Mouse (Mus musculus): ENCODE results near the gene Olfr1395. TPM values are rescaled to one million over a fixed set of nuclear protein-coding genes. Genes with fewer than 3 reads are reported as not detected.

Gene Olfr1395
- not detected in 2 replicates for polyA plus RNA-seq (2012; ENCODE audit: insufficient read depth, insufficient read length, missing spikeins)

DNA sequence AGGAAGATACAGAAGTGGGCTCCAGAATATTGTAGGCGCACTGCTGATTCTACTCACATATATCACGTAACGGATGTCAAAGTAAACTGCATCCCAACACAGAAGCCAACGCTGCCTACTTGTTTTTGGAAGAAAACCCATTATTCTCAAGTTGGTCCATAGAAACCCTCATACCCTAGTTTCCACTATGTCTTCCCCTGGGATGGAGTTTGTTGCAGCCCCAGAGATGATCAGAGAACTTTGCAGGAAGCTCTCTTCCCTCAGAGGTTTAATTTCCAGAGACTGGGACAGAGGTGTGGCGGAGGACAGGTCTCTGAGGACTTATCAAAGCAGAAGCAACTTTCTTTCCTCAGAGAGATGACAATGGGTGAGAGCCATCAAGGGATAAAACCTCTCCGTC, at the start of gene Olfr1395:
Olfr1395 (plus strand) TSS at position 301 of the 400 bp plus-strand sequence.
- H3K4me1 ChIP-seq (ENCODE audit: control insufficient read depth, insufficient read depth, insufficient read length, low read length) = no peaks in the 10 kb centered on the region; the same call in 1 of the 2 replicates
- no peak within 1 kb of the TSS for H3K4me3 ChIP-seq (ENCODE audit: insufficient read depth, low read depth, low read length)
- H3K27ac ChIP-seq (replicated peaks; ENCODE audit: low read depth, low read length) = no peak within 1 kb of the TSS

DNA sequence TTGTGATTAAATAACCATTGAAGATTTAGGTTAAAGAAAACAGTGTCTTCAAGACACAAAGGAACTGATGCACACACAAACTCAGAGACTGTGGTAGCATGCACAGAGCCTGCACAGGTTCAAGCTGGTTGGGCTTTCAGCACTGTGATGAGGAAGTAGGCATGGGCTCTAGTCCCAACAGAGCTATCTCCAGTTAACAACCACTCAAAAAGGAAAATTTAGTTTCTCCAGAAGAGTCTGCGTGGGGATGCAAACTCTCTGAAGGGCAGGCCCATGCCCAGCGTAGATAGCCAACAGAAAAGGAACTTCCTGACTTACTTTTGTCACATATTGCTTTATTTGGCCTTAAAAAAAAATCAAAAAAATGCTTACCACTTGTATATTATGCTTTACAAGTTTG, 49.3 kb upstream of the Olfr1395 start:
- Histone ChIP-seq H3K27ac (replicated peaks; ENCODE audit: low read depth, low read length) (no peak overlapping the region), H3K4me3 (ENCODE audit: insufficient read depth, low read depth, low read length) (no peak overlapping the region), H3K4me1 (ENCODE audit: control insufficient read depth, insufficient read depth, insufficient read length, low read length) (peaks cover 6% of the 10 kb centered on the region)

DNA sequence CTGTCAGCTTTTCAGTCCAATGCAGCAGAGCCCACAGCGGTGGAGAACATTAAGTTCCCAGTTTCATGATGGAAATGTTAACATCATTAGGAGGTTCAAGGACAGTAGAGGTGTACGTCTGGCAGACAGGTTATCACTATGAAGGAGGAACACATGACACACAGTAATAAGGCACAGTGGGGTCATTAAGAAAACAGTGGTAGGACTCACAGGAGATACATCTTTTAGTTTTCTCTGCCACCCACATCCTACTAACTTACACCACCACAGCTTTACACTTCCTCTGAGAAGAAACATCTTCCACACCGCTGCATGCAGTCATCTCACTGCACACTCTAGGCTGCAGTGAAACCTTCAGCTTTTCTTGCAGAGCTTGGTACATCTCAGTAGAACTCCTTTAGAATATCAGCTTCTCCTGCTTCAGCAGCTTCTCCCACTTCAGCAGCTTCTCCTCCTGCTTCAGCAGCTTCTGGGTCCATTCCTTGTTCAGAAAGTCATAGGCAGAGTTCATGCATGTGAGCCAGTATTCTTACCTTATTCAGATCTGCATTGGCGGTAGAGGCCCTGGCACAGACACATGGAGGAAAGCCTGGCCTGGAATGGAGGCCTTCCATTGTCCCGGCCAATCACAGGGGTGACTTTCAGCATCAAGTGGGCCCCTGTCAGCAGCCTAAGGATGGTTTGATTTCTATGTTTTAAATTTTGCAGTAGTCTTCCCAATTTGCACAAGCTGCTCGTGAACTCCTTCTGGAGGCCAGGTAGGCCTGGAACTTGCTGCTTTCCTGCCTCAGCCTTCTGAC, 48.0 kb upstream of the Olfr1395 start:
- H3K4me1 ChIP-seq (ENCODE audit: control insufficient read depth, insufficient read depth, insufficient read length, low read length) = no peaks in the 10 kb centered on the region; the same call in none of the 2 replicates
- H3K4me3 ChIP-seq (ENCODE audit: insufficient read depth, low read depth, low read length) = no peak overlapping the region
- H3K27ac ChIP-seq (replicated peaks; ENCODE audit: low read depth, low read length) = peak overlapping the region; percentile 45; the same call in 1 of the 2 replicates

DNA sequence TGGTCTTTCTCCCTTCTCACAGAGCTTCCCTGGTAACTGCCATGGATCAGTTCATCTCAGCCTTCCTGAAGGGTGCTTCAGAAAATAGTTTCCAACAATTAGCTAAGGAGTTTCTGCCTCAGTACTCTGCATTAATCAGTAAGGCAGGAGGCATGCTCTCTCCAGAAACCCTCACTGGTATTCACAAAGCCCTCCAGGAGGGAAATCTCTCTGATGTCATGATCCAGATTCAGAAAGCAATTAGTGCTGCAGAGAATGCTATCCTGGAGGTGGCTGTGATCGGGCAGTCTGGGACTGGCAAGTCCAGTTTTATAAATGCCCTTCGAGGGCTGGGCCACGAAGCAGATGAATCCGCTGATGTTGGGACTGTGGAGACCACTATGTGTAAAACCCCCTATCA, 46.7 kb upstream of the Olfr1395 start:
- H3K4me1 ChIP-seq (ENCODE audit: control insufficient read depth, insufficient read depth, insufficient read length, low read length) = no peaks in the 10 kb centered on the region; the same call in 1 of the 2 replicates
- H3K27ac ChIP-seq (replicated peaks; ENCODE audit: low read depth, low read length) = no peak overlapping the region
- H3K4me3 ChIP-seq (ENCODE audit: insufficient read depth, low read depth, low read length) = no peak overlapping the region

DNA sequence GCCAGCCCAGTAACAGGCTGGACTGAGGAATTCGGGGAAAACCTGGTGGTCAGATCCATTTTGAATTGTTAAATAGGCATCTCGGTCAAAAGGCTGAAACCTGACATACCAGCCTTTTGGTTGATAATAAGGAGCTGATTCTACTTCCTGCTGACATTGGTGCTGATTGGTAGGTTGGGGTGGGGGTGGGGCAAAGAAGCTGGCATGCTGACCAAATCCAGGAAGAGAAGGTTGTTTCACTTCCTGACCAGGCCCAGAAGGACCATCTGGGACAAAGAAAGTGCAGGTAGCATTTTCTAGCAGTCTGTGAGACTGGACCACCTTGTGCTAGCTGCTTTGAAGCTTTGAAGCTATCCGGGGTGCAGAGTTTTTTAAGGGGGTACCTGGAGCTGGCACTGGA, 41.7 kb upstream of the Olfr1395 start:
- no peak overlapping the region for H3K27ac ChIP-seq (replicated peaks; ENCODE audit: low read depth, low read length)
- H3K4me1 ChIP-seq (ENCODE audit: control insufficient read depth, insufficient read depth, insufficient read length, low read length) = peaks cover 2% of the 10 kb centered on the region
- no peak overlapping the region for H3K4me3 ChIP-seq (ENCODE audit: insufficient read depth, low read depth, low read length)

DNA sequence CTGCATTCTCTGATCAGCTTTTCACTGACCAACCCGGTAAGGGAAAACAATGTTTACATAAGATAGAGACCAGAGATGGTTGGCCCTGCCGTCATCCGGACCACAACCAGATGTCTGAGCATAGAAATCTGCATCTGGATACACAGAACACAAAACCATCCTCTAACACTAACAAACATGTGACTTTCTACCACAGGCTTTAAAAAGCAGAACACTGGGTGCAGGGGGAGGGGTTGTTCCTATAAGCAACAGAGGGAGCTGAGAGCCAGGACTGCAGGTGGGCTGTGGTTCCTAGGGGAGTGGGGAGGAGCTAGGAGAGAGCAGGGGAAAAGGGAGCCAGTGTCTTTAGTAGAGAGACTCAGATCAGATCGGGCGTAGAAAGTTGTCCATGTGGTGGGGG, 40.6 kb upstream of the Olfr1395 start:
- Histone ChIP-seq H3K4me3 (ENCODE audit: insufficient read depth, low read depth, low read length) (no peak overlapping the region), H3K4me1 (ENCODE audit: control insufficient read depth, insufficient read depth, insufficient read length, low read length) (peaks cover 5% of the 10 kb centered on the region), H3K27ac (replicated peaks; ENCODE audit: low read depth, low read length) (no peak overlapping the region)

DNA sequence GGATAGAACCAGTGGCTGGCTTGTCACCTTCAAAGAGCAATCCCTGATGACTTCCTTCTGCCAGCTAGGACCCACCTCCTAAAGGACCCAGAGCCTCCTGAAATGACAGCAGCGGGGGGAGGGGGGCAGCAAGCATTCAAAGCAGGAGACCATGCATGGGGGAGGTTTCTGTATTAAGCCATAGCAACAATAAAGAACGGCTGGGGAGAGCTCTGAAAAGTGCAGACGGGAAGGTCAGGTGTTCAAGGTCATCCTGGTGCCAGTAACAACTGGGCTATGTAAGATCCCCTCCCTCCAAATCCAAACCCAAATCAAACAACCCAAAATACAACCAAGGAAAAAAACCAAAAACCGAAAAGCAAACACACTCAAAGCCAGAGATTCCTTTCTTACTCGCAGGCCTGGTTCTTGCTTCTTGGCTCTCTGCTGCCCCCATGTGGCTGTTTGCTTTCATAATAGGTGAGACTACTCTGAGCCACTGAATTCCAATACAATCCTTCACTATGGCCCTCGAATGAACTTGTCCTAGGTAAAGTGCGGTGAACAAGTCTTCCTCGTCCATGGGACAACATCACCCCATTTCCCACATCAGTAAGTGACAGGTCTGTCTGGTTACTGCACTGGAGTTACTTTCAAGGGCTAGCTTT, 38.9 kb upstream of the Olfr1395 start:
- Histone ChIP-seq H3K4me1 (ENCODE audit: control insufficient read depth, insufficient read depth, insufficient read length, low read length) (peaks cover 5% of the 10 kb centered on the region), H3K27ac (replicated peaks; ENCODE audit: low read depth, low read length) (no peak overlapping the region), H3K4me3 (ENCODE audit: insufficient read depth, low read depth, low read length) (no peak overlapping the region)

DNA sequence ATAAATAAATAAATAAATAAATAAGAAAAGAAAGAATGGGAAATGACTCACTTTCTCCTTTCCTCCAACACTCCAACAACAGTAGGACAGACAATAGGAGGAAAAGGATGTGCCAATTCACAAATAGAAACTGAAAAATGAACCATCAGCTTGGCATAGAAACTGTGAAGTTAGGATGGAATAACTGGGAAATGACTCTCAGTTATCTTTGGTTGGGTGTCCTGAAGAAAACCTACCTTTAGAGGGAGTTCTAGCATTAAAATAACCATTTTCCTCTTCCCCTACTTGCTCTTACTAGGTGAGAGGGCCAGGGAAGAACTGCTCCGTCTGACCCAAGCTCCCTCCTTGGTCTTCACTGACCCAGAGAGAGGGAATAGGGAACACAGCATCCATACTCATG, 36.3 kb upstream of the Olfr1395 start:
- no peak overlapping the region for H3K4me3 ChIP-seq (ENCODE audit: insufficient read depth, low read depth, low read length)
- peak overlapping the region; percentile 97 for H3K27ac ChIP-seq (replicated peaks; ENCODE audit: low read depth, low read length)
- peaks cover 8% of the 10 kb centered on the region for H3K4me1 ChIP-seq (ENCODE audit: control insufficient read depth, insufficient read depth, insufficient read length, low read length)

DNA sequence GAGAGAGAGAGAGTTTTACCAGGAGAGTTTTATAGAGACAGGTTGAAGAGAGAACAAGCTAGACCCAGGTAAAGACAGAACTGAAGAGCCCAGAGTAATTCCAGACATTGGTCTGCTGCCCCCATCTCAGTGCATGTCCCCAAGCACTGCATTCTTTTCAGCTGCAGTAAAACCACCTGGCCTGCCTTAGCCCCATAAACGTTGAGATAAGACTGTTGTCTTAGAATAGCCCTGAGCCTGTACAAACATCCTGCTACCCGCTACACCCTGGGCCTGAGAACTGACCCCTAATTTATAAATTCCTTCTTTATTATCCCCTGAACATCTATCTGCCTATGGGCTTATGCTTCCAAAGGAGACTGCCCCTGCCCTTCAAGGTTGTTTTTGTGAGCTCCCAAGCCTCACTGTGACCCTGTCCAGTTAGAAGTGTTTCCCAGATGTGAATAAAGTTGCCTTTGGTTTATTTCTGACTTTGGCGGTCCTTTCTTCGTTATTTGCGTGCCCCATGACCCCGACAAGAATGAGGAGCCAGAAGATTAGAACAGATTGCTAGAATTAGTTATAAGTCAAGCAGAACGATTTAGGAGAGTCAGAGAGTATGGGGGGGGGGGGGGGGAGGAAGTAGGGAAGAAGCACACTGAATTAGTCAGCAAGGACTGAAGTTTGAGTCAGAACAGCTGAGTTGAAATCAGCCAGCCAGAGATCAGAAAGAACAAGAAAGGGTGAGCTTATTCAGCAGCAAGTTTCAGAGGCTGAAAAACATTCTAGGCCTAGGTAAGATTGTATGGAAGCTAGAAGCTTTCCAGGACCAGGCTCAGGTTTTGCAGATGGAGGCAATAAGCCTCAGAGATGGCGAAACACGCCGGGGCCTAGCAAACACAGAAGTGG, 34.2 kb upstream of the Olfr1395 start:
- Histone ChIP-seq H3K27ac (replicated peaks; ENCODE audit: low read depth, low read length) (peak overlapping the region; percentile 82), H3K4me3 (ENCODE audit: insufficient read depth, low read depth, low read length) (no peak overlapping the region), H3K4me1 (ENCODE audit: control insufficient read depth, insufficient read depth, insufficient read length, low read length) (peaks cover 14% of the 10 kb centered on the region)

DNA sequence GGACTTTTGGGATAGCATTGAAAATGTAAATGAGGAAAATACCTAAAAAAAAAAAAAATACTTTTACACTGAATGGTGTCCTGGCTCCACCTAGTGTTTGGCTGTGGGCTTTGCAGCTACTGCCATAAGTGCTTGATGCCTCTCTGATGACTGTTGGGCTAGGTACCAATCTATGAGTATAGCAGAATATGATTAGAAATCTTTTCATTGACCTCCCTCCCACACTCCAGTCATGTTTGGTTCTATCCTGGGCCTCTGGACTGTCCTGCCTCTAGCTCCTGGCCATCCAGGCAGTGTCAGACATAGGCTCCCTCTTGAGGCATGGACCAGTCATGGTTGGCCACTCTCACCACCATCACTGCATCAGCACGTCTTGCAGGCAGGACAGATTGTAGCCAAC, 33.2 kb upstream of the Olfr1395 start:
- peaks cover 17% of the 10 kb centered on the region for H3K4me1 ChIP-seq (ENCODE audit: control insufficient read depth, insufficient read depth, insufficient read length, low read length)
- H3K4me3 ChIP-seq (ENCODE audit: insufficient read depth, low read depth, low read length) = no peak overlapping the region
- H3K27ac ChIP-seq (replicated peaks; ENCODE audit: low read depth, low read length) = no peak overlapping the region

DNA sequence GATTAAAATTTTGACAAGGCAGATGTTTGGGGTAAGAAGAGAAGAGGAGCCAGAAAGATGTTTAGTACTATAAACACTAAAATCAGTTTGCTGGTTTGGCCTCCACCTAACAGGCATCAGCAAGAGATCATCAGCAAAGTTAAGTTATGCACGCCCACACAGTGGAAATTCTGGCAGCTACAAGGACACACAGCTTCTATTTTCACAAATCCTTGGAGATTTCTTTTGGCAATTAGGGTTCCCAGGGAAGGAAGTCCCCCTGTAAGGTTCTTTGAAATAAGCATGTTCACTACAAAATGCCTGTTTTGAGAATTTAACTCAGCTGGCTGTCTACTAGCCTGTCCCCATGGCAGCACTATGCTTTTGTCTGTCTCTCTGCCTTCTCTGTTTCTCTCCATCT, 31.1 kb upstream of the Olfr1395 start:
- peaks cover 21% of the 10 kb centered on the region for H3K4me1 ChIP-seq (ENCODE audit: control insufficient read depth, insufficient read depth, insufficient read length, low read length)
- H3K4me3 ChIP-seq (ENCODE audit: insufficient read depth, low read depth, low read length) = no peak overlapping the region
- peak overlapping the region; percentile 93 for H3K27ac ChIP-seq (replicated peaks; ENCODE audit: low read depth, low read length)

DNA sequence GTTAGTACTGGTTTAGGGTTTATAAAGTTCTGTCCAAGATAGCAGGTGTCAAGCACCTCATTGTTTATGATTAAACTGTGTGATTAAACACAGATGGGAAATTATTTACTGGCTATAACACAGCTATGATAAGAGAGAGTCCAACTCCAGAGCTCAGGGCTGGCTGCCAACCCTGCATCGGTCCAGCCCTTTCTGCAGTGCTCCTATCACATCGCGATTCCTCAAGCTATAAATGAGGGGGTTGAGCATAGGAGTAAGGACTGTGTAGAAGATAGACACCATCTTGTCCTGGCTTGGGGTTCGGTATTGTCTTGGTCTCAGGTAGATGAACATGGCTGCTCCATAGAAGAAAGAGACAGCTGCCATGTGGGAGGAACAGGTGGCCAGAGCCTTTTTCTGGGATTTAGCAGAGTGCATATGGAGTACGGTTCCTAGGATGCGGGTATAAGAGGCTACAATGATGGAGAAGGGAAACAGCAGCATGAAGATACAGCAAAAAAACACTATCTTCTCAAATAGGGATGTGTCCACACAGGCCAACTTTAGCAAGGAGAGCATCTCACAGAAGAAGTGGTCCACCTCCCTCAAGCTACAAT, 29.4 kb upstream of the Olfr1395 start:
- Histone ChIP-seq H3K4me1 (ENCODE audit: control insufficient read depth, insufficient read depth, insufficient read length, low read length) (peaks cover 19% of the 10 kb centered on the region), H3K4me3 (ENCODE audit: insufficient read depth, low read depth, low read length) (no peak overlapping the region), H3K27ac (replicated peaks; ENCODE audit: low read depth, low read length) (peak overlapping the region; percentile 98)

DNA sequence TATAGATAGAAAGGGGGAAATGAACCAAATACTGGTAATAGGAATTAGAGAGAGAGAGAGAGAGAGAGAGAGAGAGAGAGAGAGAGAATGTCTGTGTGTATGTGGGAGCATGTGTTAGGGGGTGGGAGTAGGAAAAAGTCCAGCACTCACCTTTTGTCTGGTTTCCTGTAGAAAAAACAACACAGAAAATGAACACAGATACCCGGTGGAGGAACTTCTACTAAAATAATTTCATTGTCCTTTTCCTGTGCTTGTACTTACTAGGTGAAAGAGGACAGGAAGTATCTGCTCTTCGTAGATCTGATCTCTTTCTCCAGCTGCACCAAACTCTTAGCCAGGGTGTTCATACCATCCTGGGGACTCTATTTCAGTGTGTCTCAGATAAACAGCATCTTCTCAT, 27.9 kb upstream of the Olfr1395 start:
- H3K27ac ChIP-seq (replicated peaks; ENCODE audit: low read depth, low read length) = peak overlapping the region; percentile 98

DNA sequence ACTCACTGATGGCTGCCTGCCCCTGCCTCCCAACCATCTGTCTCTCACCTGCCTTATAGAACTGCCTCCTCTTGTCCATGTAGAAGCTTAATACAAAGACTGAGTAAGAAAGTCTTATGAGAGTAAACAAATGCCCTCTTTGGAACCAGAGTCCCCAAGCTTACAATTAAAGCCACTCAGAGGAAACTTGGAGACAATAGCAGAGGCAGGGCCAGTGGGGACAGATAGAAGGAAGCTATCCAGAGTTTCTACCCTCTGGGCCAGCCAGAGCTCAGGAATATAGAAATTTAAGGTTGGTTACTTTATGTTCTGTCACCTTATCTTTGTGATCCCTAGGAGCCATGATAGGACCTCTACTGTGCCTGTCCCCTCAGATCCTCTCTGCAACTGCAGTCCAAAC, 27.3 kb upstream of the Olfr1395 start, which contains the start of gene Olfr1396:
Olfr1396 (minus strand) TSS at position 101 of the 400 bp plus-strand sequence.
- Histone ChIP-seq H3K27ac (replicated peaks; ENCODE audit: low read depth, low read length) (peak within 1 kb of the TSS; percentile 98), H3K4me3 (ENCODE audit: insufficient read depth, low read depth, low read length) (no peak within 1 kb of the TSS), H3K4me1 (ENCODE audit: control insufficient read depth, insufficient read depth, insufficient read length, low read length) (peaks cover 15% of the 10 kb centered on the region)

More for the DNA sequence above, 27.9 kb upstream of the Olfr1395 start:
- Histone ChIP-seq H3K4me3 (ENCODE audit: insufficient read depth, low read depth, low read length) (no peak overlapping the region), H3K4me1 (ENCODE audit: control insufficient read depth, insufficient read depth, insufficient read length, low read length) (peaks cover 15% of the 10 kb centered on the region)
